Mouse (Mus musculus) layer of hippocampus, adult 11-12 months (tissue): ENCODE measurements around the gene Nrn1l.
A peak's percentile ranks its signal among the peaks of the same experiment; 100 is the strongest.

Experiments used
- DNase-seq: peaks from one replicate; pipeline ENCODE4 v3.0.0; 2022; ENCODE audit warnings: low spot score

Gene Nrn1l

DNA sequence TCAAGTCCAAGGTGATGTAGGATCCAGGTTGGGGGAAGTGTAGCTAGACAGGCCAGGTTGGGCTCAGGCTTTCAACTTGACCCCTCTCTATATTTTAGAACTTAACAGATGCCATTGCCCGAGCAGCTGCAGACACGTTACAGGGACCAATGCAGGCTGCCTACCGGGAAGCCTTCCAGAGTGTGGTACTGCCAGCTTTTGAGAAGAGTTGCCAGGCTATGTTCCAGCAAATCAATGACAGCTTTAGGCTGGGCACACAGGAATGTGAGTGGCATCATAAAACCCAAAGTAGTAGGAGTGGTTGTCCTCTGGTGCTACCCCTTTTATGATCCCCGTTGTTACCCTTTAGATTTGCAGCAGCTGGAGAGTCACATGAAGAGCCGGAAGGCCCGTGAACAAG lies 2.5 kb upstream of the Nrn1l start:
- peak; percentile 81 for DNase-seq

DNA sequence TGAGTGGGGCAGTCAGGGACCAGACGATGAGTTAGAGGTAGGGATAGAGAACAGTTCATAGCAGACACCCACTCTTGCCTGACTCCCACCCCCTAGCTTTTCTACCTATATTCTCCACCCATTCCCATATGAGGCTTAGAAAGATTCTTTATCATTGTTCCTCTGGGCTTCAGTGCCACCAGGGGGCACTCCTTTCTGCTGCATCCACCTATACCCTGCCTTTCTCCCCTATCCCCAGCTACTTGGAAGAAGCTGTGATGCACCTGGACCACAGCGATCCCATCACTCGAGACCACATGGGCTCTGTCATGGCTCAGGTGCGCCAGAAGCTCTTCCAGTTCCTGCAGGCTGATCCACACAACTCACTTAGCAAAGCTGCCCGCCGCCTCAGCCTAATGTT lies 935 bp upstream of the Nrn1l start:
- DNase-seq: no peak

DNA sequence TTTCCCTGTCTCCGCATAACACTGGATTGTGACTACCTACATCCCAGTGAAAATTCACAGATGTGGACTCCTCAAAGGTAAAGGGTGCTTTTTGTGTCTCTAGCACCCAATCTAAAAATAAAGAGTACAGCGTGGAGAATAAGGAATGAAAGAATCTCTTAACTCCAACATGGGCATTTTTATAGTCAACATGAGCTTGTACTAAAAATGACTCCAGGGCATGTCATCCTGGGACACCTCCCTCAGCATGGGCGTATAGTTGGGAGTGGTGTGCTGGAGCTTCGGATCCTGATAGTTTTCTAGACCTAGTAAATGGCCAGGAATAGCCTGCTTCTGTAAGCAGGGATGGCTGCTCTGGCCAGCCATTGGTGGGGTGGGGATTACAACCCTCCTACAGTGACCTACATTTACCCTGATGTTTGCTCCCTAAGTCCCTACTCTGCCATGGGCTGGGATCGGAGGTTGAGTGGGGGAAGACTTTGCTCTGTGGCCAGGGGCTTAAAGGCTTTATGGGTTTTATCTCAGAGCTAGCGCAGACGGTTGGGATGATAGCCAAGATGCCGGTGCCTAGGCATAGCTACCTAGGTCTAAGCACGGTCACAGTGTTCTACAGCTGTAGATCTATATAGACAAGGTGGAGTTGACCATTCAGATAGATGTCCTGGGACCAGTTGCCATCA lies 4.6 kb downstream of the Nrn1l start:
- no peak for DNase-seq

DNA sequence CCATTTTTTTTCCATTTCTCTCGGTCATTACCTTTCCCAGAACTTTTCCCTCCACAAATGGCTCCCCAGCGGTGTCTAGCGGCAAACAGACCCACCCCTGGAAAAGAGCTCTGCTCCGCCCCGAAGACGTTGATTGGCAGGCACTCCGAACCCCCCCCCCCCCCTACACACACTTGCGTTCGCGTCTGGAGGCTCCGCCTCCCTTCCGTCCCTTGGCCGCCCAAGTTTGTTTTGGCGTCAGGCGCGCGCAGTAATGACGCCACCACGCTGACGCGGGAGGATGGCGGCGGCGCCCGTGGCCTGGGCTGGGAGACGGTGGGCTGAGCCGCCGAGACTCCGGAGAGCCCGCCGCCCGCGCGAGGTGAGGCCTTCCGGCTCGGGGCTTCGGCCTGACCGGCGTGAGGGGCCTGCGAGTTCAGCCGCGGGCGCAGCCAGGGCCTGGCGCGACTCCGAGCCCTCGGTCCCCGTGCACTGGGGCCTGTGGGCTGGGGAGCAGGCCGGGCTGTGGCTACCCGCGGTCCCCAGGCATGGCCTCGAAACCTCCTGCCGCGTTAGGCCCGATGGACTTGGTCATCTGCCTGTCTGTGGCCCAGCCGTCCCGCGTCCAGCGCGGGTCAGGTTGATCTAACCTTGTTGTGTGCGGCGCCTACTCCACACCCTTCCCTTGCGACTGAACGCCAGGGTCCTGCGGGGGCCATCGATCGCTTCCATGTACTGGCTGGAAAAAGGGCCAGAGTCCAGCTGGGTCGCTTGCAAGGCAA lies 7.0 kb downstream of the Nrn1l start, which contains the start of gene Pskh1:
Pskh1 (plus strand) TSS at position 262 of the 761 bp plus-strand sequence.
- peak; percentile 91 for DNase-seq

DNA sequence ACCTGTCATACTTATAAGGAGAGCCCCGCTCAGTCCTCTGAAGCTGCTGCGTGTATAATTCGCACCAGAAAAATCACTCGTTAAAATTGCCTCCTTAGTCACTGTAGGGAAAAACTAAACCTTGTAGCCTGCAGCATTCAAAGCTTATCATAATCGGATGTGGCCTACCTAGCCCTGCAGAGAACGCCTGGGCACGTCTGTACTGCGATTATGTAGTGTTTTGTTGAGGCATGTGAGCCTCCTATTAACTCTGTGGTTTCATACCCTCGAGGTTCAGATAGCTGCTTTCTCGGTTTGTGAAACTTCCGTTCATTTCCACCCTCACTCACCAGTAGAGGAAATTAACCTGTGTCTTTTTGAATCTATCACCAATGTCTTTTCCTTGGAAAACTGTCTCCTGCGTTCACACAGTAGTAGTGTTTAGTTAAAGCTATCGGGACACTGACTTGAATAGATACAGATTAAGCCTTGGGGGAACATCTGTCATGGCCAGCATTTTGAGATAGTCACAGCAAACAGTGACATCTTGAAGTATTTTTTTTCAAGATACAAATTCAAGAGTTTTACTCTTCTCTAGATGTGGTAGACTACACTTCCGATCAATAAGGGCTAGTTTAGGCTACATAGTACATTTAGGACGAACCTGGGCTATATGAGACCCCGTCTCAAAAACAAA lies 7.7 kb downstream of the Nrn1l start:
- no peak for DNase-seq

DNA sequence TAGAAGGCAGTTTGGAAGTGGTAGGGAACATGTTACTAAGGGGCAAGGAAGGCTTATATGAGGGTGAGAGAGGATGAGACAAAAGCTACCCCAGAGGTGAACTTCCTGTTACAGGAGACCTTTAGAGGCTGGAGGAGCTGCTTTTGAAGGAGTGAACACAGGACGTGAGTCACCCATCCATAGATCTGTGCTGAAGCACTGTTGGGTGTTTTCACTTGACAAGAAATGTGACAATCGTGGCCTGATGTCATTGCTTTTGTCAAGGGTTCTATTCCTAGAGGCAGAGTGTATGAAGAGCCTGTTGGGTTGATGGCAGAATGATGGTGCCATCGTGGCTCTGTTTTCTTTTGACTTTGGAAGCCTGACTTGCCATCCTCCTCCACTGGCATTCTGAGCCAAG lies 26.0 kb downstream of the Nrn1l start:
- DNase-seq: no peak

DNA sequence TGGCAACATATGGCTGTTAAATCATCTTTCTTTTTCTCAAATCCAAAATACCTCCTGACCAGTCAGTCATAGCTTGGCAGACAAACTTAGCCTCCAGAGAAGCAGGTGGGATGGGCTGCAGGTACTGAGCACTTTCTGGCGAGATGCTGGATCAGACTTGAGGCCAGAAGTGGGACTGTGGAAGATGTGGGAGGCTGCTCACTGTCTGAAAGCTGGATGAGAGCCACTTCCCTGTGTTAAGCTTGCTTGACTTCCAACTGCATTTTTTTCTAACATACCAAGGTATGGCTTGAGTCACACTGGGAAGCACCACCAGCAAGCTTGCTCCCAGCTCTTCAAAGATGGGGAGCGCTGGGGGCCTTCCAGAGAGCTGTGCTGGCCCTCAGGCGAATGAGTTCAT lies 31.8 kb downstream of the Nrn1l start:
- DNase-seq: no peak

DNA sequence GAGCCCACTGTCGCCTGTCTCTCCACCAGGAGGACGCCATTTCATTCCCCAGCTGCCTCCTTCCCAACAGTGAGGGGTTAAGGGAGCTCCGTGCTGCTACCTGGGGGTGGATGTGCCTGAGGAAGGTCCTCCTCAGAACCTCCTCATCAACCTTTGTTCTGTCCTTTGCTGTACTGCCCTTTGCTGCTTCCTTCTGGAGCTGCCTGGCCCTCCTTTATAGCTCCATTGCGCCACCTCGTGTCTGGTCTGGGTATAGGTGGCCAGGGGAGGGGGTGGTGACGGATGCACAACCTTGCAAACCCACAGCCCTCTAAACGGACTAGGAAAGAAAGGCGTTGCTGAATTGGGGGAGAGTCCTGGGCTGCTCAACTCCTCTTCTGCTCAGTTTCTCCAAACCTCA lies 37.2 kb downstream of the Nrn1l start:
- peak; percentile 84 for DNase-seq

DNA sequence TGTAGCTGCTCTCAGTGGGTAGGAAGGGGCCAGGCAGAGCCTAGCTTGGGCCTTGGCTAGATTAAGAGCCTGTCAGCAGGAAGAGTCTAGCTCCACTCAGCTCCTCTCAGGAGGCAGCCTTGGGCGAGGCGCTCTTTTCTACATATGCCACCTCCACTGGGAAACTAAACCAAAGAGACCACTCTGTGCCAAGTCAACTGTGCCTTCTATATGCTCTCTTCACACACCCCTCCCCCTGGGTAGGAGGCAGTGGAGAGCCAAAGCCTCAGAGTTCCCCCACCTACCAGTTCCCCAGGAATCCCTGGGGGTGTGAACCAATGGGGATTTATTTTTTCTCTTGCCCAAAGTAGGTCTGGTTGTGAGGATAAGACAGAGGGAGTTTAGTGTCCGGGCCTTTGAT lies 37.9 kb downstream of the Nrn1l start:
- no peak for DNase-seq

DNA sequence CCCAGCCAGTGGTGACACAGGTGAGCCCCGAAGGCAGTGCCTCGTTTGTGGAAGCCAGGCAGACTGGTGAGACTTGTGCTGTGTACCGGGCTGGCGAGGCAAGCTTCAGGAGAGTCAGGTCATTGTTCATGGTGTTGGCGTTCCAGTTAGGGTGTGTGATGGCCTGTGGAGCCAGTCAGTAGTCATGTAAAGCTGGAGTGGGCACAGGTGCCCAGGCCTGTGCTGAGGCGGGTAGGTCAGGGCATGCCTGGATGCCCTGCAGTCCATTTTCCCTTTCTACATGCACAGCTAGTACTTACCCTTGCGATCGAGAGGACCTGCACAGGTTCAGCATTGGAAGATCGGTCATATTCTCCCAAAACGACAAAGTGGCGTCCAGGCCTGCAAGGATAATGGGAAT lies 39.2 kb downstream of the Nrn1l start:
- no peak for DNase-seq

DNA sequence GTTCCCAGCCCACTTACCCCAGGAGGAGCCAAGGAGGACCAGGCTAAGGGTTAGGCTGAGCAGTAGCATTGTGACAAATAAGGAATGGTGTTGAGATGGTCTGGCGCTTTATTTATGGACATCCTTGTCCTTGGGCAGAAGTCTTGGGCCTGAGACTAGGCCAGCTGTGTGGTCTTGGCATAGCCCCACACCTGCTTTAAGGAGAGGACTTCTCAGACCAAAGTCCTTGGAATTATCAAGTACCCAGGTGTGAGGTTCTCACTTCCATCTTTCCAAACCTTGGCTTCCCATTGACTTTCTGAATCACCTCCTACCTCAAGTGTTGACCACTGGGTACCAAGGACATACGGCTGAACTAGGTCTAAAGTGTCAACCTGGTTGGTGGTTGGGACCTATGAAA lies 40.4 kb downstream of the Nrn1l start, which contains the start of gene Ctrl:
Ctrl (minus strand) TSS at position 101 of the 400 bp plus-strand sequence.
- DNase-seq: no peak

DNA sequence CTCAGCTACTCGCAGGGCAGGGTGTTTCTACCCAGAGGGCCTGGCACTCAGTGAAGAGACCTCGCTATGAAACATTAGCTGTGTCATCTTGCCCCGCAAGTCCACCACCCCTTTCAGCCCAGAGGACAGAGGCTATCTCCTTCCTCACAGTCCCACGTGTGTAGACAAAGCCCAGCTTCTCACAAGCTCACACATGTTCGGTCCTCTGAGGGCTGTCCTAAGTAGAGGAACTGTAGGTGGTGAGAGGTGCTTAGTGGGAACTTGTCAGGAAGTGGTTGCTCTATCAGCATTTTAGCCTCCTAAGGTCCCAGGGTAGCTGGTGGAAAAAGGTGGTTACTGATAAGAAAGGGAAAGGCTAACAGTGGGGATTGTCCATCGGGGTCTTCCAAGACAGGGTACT lies 41.7 kb downstream of the Nrn1l start:
- DNase-seq: no peak

DNA sequence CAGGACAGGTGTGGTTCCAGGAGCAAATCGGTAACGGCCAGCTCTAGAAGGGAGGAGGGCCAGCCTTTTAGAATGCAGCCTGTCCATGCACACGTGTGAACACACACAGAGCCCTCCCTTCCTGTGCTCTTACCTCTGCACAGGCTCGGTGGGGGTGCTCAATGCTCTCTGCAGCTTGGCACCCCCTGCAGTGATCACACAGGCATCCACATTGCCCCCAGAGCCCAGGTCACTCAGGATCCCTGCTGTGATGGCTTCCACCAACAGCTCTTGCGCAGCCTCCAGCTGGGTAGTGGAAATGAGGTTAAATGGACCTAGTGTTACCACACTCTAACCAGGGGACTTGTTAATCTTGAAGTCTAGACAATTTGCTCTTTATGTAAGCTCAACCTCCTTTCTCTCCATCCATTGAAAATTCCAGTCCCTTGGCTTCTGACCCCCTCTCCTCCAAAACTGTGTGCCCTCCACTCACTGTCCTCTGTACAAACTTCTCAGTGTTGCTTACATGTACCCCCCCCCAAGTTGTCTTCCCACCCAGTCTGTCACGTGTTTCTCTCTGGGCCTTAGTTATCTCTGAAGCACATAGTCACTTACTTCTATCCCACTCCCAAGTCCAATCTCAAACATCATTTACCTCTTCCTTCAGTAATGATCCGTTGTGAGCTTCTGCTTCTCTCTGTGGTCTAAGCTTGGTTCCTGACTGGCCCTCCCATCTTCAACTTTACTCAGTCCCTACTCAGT lies 42.7 kb downstream of the Nrn1l start:
- no peak for DNase-seq

DNA sequence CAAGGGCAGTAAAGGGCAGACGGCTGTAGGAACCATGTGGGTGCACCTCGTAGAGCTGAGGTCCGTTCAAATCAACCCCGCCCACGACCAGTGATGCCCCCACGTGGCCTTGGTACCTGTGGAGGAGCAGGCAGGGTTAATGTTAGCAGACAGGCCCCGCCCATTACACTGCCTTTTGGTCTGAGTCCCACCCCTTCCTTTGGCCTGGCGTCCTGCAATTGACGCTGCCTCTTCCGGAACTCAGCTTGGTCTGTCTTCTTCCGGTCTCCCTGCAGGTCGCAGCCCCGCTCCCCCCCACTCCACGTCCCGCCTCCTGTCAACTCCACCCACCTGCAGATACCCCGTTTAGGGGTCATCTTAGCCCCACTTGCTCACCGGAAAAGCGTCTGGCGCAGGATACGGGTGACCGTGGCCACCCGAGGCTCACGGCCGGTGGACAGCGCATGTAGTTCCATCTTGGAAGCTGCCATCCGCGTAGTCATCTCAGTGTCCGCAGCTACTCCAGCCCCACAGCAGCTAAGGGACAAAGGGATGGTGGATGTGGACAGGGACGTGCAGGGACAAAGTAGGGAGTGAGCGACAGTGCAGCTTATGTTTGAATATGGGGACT lies 43.6 kb downstream of the Nrn1l start:
- peak; percentile 89 for DNase-seq

DNA sequence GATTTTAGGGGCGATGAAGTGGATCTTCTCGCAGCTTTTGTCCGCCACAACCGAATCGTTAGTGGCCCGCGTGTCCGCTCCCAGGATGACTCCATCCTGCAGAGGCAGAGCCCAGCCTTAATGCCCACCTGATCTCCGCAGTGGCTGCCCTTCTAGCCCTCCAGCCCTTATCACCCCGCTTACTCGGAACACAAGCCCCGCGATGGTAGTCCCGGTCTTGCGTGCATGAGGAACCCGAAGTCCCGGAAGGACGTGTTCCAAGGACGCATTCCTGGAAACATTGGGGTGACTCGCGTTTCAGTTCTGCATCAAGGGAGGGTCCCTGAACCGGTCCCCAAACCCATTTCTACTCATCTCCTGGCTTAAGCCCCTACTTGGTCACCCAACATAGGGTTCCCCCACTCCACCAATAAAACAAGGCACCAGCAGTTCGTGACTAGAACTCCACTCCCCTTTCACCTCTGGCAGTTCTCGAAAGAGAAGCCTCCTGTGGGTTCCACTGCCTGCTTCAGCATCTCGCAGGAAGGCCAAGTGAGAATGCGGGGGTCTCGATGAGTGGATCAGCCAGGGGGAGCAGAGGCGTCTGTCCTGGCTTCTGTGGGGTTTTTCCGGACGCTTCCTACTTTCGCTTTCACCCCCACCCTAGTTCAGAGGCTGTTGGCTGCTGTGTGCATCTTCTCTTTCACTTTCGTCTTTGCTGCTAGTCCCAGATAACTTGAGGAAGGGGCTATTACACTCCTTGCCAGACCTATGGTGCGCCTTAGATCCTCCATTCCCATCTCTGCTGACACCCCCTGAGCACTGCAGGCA lies 44.3 kb downstream of the Nrn1l start:
- peak; percentile 57 for DNase-seq

DNA sequence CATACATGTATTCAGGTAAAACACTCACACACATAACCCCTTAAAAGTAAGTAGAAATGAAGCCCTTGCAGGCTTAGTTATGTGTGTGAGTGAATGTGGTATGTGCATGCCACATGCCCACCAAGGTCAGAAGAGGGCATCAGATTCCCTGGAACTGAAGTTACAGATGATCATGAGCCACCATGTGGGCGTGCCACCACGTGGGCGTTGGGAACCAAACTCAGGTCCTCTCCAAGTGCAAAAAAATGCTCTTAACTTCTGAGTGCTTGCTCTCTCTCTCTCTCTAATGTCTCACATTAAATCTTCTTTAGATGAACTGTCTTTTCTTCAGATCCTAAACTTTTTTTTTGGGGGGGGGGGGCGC lies 44.9 kb downstream of the Nrn1l start, which contains the start of gene Psmb10:
Psmb10 (minus strand) TSS at position 139 of the 364 bp plus-strand sequence.
- no peak for DNase-seq

DNA sequence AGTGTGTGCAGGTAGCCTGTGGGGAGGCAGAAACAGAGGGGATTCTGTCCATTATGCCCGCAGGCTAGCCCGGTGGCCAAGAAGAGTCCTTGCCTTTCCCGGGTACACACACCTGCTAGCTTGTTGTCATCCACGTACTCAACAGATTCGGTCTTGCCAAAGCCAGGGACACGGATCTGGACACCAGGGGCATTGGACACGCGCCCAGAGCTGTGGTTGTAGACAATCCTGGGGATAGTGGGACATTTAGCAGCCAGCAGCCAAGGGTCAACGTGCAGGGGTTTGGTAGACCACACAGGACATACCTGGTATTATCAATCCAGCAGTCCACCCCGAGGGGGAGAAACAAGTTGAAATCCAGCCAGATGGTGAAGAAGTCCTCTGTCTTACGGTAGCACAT lies 48.7 kb downstream of the Nrn1l start:
- DNase-seq: no peak

DNA sequence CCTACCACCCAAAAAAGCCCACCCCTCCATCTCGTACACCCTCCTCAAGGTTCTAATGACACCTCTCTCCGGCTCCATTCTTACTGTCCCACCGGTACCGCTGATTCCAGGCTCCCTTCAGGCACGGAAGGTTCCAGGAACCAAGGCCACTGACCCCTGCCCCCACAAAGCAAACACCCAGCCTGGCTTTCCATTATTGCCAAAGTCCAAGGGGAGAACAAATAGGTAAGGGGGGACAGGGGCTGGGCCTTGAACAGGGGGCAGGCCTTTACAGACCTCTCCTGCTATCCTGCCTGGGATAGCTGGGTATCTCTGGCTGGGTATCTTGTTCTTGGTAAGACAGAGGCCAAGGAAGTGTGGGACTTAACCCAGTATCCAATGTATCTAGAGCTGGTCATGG lies 49.2 kb downstream of the Nrn1l start:
- no peak for DNase-seq

DNA sequence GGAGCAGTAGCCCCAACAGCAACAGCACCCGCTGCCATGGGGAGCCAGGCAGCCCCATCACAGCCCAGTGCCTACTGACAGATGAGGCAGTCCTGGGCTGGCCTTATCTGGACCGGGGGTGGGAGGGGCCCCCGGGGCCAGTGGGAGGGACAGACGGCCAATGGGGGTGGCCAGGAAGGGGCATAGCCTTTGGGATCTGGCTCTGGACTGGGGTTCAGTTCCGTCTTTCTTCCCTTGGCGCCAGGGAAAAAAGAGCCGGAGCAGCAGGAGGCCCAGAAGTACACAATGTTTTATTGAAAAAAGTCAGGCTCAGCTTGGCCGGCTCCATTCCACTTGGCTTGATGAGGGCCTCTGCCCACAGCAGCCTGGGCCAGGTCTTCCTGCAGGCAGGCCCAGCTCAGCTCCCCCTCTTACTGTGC lies 50.0 kb downstream of the Nrn1l start, which contains the start of gene Lcat:
Lcat (minus strand) TSS at position 62 of the 419 bp plus-strand sequence.
- DNase-seq: peak; percentile 53
